Mouse (Mus musculus) heart, postnatal 10 days (tissue): ENCODE results near the gene Adamts17. TPM values are rescaled to one million over a fixed set of nuclear protein-coding genes. Genes with fewer than 3 reads are reported as not detected.
A peak's percentile ranks its signal among the peaks of the same experiment; 100 is the strongest.

Experiments used
- DNase-seq, 2 experiments: peaks; one replicate each; pipeline ENCODE4 v3.0.0; 2021
- intact Hi-C: fragments of 180-260 bp; cut with DNase I; formaldehyde crosslinking; loops from one replicate; pipeline ENCODE4 v1.15.1; 2025
- total RNA-seq, 2 experiments: library from RNA; stranded (reverse); gene quantifications; 2 replicates each; pipeline ENCODE4 v1.2.3; 2021

Gene Adamts17
- total RNA-seq, 2 experiments from 2014 or later, result 15.9 to 18.4 TPM

GRCm38 (mm10) chr7:66842021-66842420 lies 2.5 kb downstream of the Adamts17 start:
- intact Hi-C loops, result loop anchor here (1.0 to 5.0 kb wide), 4 partner anchors 45 to 210 kb away; no protein-coding TSS in a partner anchor

GRCm38 (mm10) chr7:66843846-66844245 lies 4.3 kb downstream of the Adamts17 start:
- intact Hi-C loops, result loop anchor here (5.0 kb wide), 3 partner anchors 113 to 208 kb away; no protein-coding TSS in a partner anchor
- DNase-seq, result no peak

More at GRCm38 (mm10) chr7:66842021-66842420, 2.5 kb downstream of the Adamts17 start:
- peak; percentile 89 to 93 for DNase-seq

- intact Hi-C loops, result no loop called here
- no peak for DNase-seq
These were observed 7.0 kb downstream of the Adamts17 start for GRCm38 (mm10) chr7:66846582-66846981.

GRCm38 (mm10) chr7:66847299-66847698 lies 7.8 kb downstream of the Adamts17 start:
- no peak for DNase-seq
- intact Hi-C loops, result no loop called here

- DNase-seq, result no peak
- intact Hi-C loops, result no loop called here
These were observed 9.8 kb downstream of the Adamts17 start for GRCm38 (mm10) chr7:66849316-66849715.

- DNase-seq, result no peak
- intact Hi-C loops, result no loop called here
These were observed 12.6 kb downstream of the Adamts17 start for GRCm38 (mm10) chr7:66852164-66852563.

GRCm38 (mm10) chr7:66857610-66858009 lies 18.1 kb downstream of the Adamts17 start:
- intact Hi-C loops, result no loop called here
- DNase-seq, result no peak

GRCm38 (mm10) chr7:66858247-66859075 lies 18.9 kb downstream of the Adamts17 start:
- DNase-seq, result no peak
- intact Hi-C loops, result no loop called here

- DNase-seq, result no peak
- intact Hi-C loops, result no loop called here
These were observed 19.7 kb downstream of the Adamts17 start for GRCm38 (mm10) chr7:66859220-66859619.

- intact Hi-C loops, result no loop called here
- peak; percentile 11 to 25 for DNase-seq
These were observed 27.6 kb downstream of the Adamts17 start for GRCm38 (mm10) chr7:66866944-66867718.

GRCm38 (mm10) chr7:66867719-66868501 lies 28.4 kb downstream of the Adamts17 start:
- intact Hi-C loops, result no loop called here
- DNase-seq, result peak; percentile 11 to 26

- intact Hi-C loops, result no loop called here
- peak; percentile 42 to 46 for DNase-seq
These were observed 32.0 kb downstream of the Adamts17 start for GRCm38 (mm10) chr7:66871520-66871919.

- DNase-seq, result peak; percentile 33 to 34
- intact Hi-C loops, result no loop called here
These were observed 32.5 kb downstream of the Adamts17 start for GRCm38 (mm10) chr7:66871940-66872511.

- intact Hi-C loops, result no loop called here
- DNase-seq, result no peak
These were observed 33.7 kb downstream of the Adamts17 start for GRCm38 (mm10) chr7:66873235-66873634.

- intact Hi-C loops, result no loop called here
- DNase-seq, result no peak
These were observed 51.9 kb downstream of the Adamts17 start for GRCm38 (mm10) chr7:66891431-66891830.

- DNase-seq, result no peak
- intact Hi-C loops, result no loop called here
These were observed 52.6 kb downstream of the Adamts17 start for GRCm38 (mm10) chr7:66892096-66892495.

GRCm38 (mm10) chr7:66902376-66902775 lies 62.8 kb downstream of the Adamts17 start:
- no peak for DNase-seq
- intact Hi-C loops, result no loop called here

- peak; percentile 87 to 88 for DNase-seq
- intact Hi-C loops, result no loop called here
These were observed 63.5 kb downstream of the Adamts17 start for GRCm38 (mm10) chr7:66903014-66903413.

GRCm38 (mm10) chr7:66905941-66906340 lies 66.4 kb downstream of the Adamts17 start:
- intact Hi-C loops, result no loop called here
- no peak for DNase-seq

GRCm38 (mm10) chr7:66912866-66913265 lies 73.3 kb downstream of the Adamts17 start:
- intact Hi-C loops, result no loop called here
- DNase-seq, result peak; percentile 78 to 80
